Mouse (Mus musculus) neural tube, embryonic 15.5 days (tissue): ENCODE results near the gene Psme3. TPM values are rescaled to one million over a fixed set of nuclear protein-coding genes. Genes with fewer than 3 reads are reported as not detected.

ENCODE experiments used
- ATAC-seq: fragments of 200-750 bp; cut with Nextera tagmentation; 2 replicates; pipeline ENCODE4 v1.8.0; 2017; ENCODE audit warnings: mild to moderate bottlenecking, moderate TSS enrichment, moderate library complexity; ENCODE audit not compliant: low FRiP score
- H3K27ac ChIP-seq: fragments of 300-500 bp; sonication (generic); replicated peaks from 2 replicates; pipeline ENCODE4 v1.5.1; 2015; ENCODE audit warnings: mild to moderate bottlenecking, inconsistent platforms
- H3K27me3 ChIP-seq: fragments of 300-500 bp; sonication (generic); replicated peaks from 2 replicates; pipeline ENCODE4 v1.6.1; 2015; ENCODE audit warnings: inconsistent platforms
- H3K36me3 ChIP-seq: fragments of 300-500 bp; sonication (generic); 2 replicates; pipeline ENCODE4 v1.6.1; 2015; ENCODE audit warnings: inconsistent platforms
- H3K4me1 ChIP-seq: fragments of 300-500 bp; sonication (generic); 2 replicates; pipeline ENCODE4 v1.6.1; 2015; ENCODE audit warnings: inconsistent platforms
- H3K4me2 ChIP-seq: fragments of 300-500 bp; sonication (generic); 2 replicates; pipeline ENCODE4 v1.6.1; 2015; ENCODE audit warnings: inconsistent platforms, mild to moderate bottlenecking, moderate library complexity
- H3K4me3 ChIP-seq: fragments of 300-500 bp; sonication (generic); replicated peaks from 2 replicates; pipeline ENCODE4 v1.5.1; 2015; ENCODE audit warnings: mild to moderate bottlenecking, inconsistent platforms
- H3K9ac ChIP-seq: fragments of 300-500 bp; sonication (generic); replicated peaks from 2 replicates; pipeline ENCODE4 v1.6.1; 2015; ENCODE audit warnings: mild to moderate bottlenecking, inconsistent platforms
- H3K9me3 ChIP-seq: fragments of 300-500 bp; sonication (generic); replicated peaks from 2 replicates; pipeline ENCODE4 v1.6.1; 2016; ENCODE audit warnings: inconsistent platforms
- WGBS: fragments of 180-500 bp; shearing (Covaris S2); methylation state at CpG from one replicate; pipeline ENCODE4 v1.1.7; 2015; ENCODE audit warnings: mixed read lengths; 5-methylcytosine and 5-hydroxymethylcytosine counted together
- polyA plus RNA-seq: library from polyadenylated mRNA; unstranded; fragments of >200 nt; fragmentation: Nextera tagmentation; extraction: Ambion mirVana; gene quantifications from 2 replicates; pipeline ENCODE4 v1.2.1, GENCODE M21; 2015

Psme3 gene
- polyA plus RNA-seq, 1 experiment from 2014 or later, result 108 TPM

- Histone ChIP-seq H3K4me2 (no peak overlapping the region), H3K36me3 (no peaks in the 10 kb centered on the region), H3K9ac (no peak overlapping the region), H3K27me3 (no peaks in the 10 kb centered on the region), H3K4me3 (no peak overlapping the region), H3K4me1 (peaks cover 18% of the 10 kb centered on the region), H3K9me3 (no peaks in the 10 kb centered on the region), H3K27ac (no peak overlapping the region)
- WGBS, result 27% methylated on average over 10 of the region's 10 CpGs
- ATAC-seq, result no peak
These were observed 18.0 kb downstream of the Psme3 start for GRCm38 (mm10) chr11:101334023-101334422.

DNA sequence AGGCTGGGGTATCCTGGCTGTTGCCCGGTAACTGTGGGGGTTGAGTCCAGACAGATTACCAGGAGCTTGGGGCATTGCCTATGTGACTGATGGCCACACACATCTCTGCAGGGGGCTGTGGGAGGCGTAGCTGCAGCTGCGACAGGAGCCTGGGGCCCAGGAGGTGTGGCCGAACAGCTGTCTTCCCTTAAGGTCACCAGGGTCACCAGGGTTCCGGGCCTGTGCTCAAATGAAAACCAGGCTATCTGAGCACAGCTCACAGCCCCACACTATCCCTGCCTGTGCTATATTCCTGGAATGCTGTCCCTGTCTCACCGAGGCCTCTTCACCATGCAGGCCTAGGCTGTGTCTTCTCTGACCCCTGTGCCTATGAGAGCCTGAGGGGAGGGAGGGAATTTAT is 18.5 kb downstream of the Psme3 start:
- WGBS, result 9% methylated on average over 6 of the region's 6 CpGs
- Histone ChIP-seq H3K4me1 (peaks cover 16% of the 10 kb centered on the region), H3K9ac (no peak overlapping the region), H3K4me3 (no peak overlapping the region), H3K36me3 (no peaks in the 10 kb centered on the region), H3K27ac (no peak overlapping the region), H3K4me2 (no peak overlapping the region), H3K9me3 (no peaks in the 10 kb centered on the region), H3K27me3 (no peaks in the 10 kb centered on the region)
- ATAC-seq, result no peak

DNA sequence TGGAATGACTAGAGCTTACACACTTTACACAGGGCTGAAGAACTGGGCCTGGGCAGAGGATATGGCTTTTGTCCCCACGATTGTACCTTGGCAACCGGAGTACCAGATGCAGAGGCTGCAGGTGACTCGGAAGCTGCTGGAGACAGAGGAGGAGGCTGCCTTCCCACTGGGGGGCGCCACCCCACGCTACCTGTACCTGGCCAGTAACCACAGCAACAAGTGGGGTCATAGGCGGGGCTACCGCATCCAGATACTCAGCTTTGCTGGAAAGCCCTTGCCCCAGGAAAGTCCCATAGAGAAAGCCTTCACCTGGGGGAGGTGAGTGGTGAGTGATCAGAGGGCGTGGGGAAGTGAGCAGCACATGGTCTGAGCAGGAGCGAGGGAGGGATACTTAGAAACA is 19.7 kb downstream of the Psme3 start:
- Histone ChIP-seq H3K36me3 (no peaks in the 10 kb centered on the region), H3K4me3 (no peak overlapping the region), H3K27me3 (no peaks in the 10 kb centered on the region), H3K4me1 (peaks cover 16% of the 10 kb centered on the region), H3K9ac (no peak overlapping the region), H3K9me3 (no peaks in the 10 kb centered on the region), H3K4me2 (no peak overlapping the region), H3K27ac (no peak overlapping the region)
- WGBS, result 87% methylated on average over 9 of the region's 9 CpGs
- ATAC-seq, result no peak

DNA sequence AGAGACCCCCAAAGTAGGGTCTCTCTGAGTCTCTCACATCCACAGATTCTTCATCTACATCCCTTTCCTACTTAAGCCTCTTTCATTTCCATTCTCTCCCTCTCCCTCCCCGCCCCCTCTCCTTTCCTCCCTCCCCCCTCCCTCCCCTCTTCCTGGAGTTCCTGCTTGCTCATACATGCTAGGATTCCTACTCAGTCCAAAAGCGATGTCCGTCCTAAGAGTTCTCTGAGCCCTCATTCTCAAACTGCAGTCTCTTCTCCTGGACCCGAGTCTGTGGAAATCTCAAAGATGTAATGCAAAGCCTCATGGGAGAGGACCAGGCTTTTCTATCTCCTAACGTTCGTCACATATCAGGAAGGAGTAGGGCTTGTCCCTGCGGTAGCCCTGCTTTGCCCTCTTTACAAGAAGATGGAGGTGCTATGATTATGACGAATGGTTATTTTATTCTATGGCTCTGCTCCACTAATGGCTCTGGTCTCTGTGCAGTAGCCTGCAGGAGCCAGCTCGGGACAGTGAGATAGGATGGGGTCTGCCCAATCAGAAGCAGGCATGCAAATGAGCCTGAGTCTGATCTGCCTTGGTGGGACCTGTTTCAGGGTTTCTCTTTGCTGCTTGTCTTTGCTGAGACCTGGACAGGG is 22.2 kb downstream of the Psme3 start:
- Histone ChIP-seq H3K4me3 (peak overlapping the region; percentile 35), H3K9me3 (no peaks in the 10 kb centered on the region), H3K27me3 (no peaks in the 10 kb centered on the region), H3K4me2 (peak overlapping the region; percentile 66), H3K36me3 (no peaks in the 10 kb centered on the region), H3K27ac (peak overlapping the region; percentile 58), H3K4me1 (peaks cover 16% of the 10 kb centered on the region), H3K9ac (peak overlapping the region; percentile 46)
- WGBS, result 3% methylated on average over 9 of the region's 9 CpGs
- ATAC-seq, result peak; percentile 79

GRCm38 (mm10) chr11:101347083-101347775 is 31.2 kb downstream of the Psme3 start:
- H3K4me1 ChIP-seq, result no peaks in the 10 kb centered on the region
- H3K27me3 ChIP-seq, result no peaks in the 10 kb centered on the region
- no peak overlapping the region for H3K9ac ChIP-seq
- H3K4me2 ChIP-seq, result no peak overlapping the region
- no peak for ATAC-seq
- WGBS, result 76% methylated on average over 10 of the region's 10 CpGs
- H3K9me3 ChIP-seq, result no peaks in the 10 kb centered on the region
- H3K27ac ChIP-seq, result no peak overlapping the region
- H3K36me3 ChIP-seq, result no peaks in the 10 kb centered on the region
- H3K4me3 ChIP-seq, result no peak overlapping the region

DNA sequence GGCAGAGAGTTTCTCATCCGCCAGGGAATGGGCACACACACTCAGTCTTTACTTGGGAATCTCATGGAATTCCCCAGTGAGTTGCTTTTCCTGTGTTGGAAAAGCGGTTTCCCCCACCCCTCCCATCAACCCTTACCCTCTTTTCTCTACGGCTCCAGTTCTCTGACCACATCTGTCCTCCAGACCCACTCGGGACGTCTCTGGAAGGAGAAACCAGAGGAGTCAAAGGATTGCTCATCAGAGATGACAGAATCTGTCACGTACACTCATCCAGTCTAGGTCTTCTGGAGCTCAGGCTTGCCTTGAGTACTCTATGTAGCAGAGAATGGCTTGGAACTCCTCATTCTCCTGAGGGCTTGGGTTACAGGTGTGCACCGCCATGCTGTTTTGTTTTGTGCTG is 32.8 kb downstream of the Psme3 start:
- Histone ChIP-seq H3K4me1 (no peaks in the 10 kb centered on the region), H3K4me2 (no peak overlapping the region), H3K4me3 (no peak overlapping the region), H3K9me3 (no peaks in the 10 kb centered on the region), H3K27ac (no peak overlapping the region), H3K9ac (no peak overlapping the region), H3K27me3 (no peaks in the 10 kb centered on the region), H3K36me3 (no peaks in the 10 kb centered on the region)
- WGBS, result 76% methylated on average over 7 of the region's 7 CpGs
- no peak for ATAC-seq

DNA sequence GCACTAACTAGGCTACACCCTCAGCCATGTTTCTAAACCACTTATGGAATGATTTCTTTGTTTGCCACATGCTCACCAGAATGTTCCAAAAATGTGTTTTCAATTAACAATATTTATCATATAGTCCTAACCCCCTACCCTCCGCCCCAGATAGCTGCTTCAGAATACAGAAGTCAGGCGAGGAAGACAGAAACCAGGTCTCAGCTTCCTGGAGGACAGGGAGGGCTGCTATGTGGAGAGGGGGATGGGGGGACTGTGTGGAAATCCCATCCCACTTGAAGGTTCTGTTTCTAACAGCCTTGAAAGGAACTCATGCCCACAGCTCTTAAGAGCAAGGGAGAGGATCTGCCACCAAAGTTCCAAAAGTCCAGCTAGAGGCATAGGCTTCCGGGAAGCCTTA is 33.2 kb downstream of the Psme3 start:
- no peaks in the 10 kb centered on the region for H3K4me1 ChIP-seq

GRCm38 (mm10) chr11:101351100-101351720 is 35.2 kb downstream of the Psme3 start:
- 74% methylated on average over 11 of the region's 11 CpGs for WGBS
- no peak for ATAC-seq
- Histone ChIP-seq H3K4me3 (no peak overlapping the region), H3K4me2 (no peak overlapping the region), H3K27ac (no peak overlapping the region), H3K36me3 (no peaks in the 10 kb centered on the region), H3K9ac (no peak overlapping the region), H3K27me3 (no peaks in the 10 kb centered on the region), H3K4me1 (no peaks in the 10 kb centered on the region), H3K9me3 (no peaks in the 10 kb centered on the region)

More for the DNA sequence above, 33.2 kb downstream of the Psme3 start:
- 89% methylated on average over 3 of the region's 3 CpGs for WGBS
- H3K9ac ChIP-seq, result no peak overlapping the region
- ATAC-seq, result no peak
- no peaks in the 10 kb centered on the region for H3K9me3 ChIP-seq
- H3K36me3 ChIP-seq, result no peaks in the 10 kb centered on the region
- H3K4me3 ChIP-seq, result no peak overlapping the region
- no peak overlapping the region for H3K4me2 ChIP-seq
- no peaks in the 10 kb centered on the region for H3K27me3 ChIP-seq
- no peak overlapping the region for H3K27ac ChIP-seq

DNA sequence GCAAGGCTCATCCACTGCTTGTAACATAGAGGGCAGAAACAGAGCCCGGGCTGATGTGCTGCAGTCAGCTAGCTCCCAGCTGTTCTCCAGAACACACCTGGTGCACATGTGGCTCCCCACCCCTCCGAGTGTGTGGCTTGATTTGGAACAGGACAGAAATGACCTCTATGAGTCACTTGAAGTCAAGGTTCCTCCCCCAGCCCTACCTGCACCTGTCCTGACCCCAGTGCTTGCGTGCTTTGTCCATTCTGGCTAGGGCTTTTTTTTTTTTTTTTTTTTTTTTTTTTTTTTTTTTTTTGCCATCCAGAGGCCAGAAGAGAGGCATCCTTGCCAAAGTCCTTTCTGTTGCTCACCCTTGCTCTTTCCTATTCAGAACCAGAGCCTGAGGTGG is 35.7 kb downstream of the Psme3 start:
- Histone ChIP-seq H3K27me3 (no peaks in the 10 kb centered on the region), H3K9me3 (no peaks in the 10 kb centered on the region), H3K9ac (no peak overlapping the region), H3K36me3 (no peaks in the 10 kb centered on the region), H3K4me3 (no peak overlapping the region), H3K4me2 (no peak overlapping the region), H3K27ac (no peak overlapping the region), H3K4me1 (no peaks in the 10 kb centered on the region)
- ATAC-seq, result no peak
- WGBS, result 78% methylated on average over 3 of the region's 3 CpGs

GRCm38 (mm10) chr11:101353436-101353835 is 37.4 kb downstream of the Psme3 start:
- no peaks in the 10 kb centered on the region for H3K4me1 ChIP-seq
- H3K9me3 ChIP-seq, result no peaks in the 10 kb centered on the region
- no peaks in the 10 kb centered on the region for H3K27me3 ChIP-seq
- no peaks in the 10 kb centered on the region for H3K36me3 ChIP-seq
- H3K4me3 ChIP-seq, result no peak overlapping the region
- H3K9ac ChIP-seq, result no peak overlapping the region
- no peak for ATAC-seq
- H3K4me2 ChIP-seq, result no peak overlapping the region
- 92% methylated on average over 12 of the region's 12 CpGs for WGBS
- H3K27ac ChIP-seq, result no peak overlapping the region

DNA sequence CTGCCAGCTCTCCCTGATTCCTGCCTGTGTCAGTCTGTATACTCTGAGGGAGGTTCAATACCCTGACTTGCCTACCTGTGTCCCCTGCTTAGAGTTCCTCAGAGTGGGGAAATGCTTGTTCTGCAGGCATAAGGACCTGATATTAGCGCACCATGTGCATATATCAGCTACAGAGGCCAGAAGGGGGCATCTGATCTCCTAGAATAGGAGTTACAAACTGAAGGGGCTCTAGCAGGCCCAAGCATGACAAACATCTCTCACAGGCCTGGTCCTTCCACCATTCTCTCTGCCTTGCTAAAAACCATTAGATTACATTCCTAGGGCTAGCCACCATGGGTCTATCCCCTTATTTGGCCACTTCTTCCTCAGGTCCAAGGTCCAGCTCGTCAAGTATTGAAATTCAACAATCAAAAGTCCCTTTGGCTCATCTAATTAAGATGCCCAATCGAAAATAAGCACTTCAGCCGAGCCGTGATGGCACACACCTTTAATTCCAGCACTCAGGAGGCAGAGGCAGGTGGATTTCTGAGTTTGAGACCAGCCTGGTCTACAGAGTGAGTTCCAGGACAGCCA is 38.5 kb downstream of the Psme3 start:
- Histone ChIP-seq H3K27me3 (no peaks in the 10 kb centered on the region), H3K9ac (no peak overlapping the region), H3K4me2 (no peak overlapping the region), H3K4me1 (no peaks in the 10 kb centered on the region), H3K36me3 (no peaks in the 10 kb centered on the region), H3K4me3 (no peak overlapping the region), H3K9me3 (no peaks in the 10 kb centered on the region), H3K27ac (no peak overlapping the region)
- no peak for ATAC-seq
- 87% methylated on average over 5 of the region's 5 CpGs for WGBS

GRCm38 (mm10) chr11:101355916-101356315 is 39.9 kb downstream of the Psme3 start:
- Histone ChIP-seq H3K9ac (no peak overlapping the region), H3K4me1 (no peaks in the 10 kb centered on the region), H3K9me3 (no peaks in the 10 kb centered on the region), H3K27me3 (no peaks in the 10 kb centered on the region), H3K27ac (no peak overlapping the region), H3K36me3 (no peaks in the 10 kb centered on the region), H3K4me2 (no peak overlapping the region), H3K4me3 (no peak overlapping the region)
- ATAC-seq, result no peak
- WGBS, result 93% methylated on average over 2 of the region's 2 CpGs
